Mouse (Mus musculus) left cerebral cortex, postnatal 36 days (tissue): ENCODE data around the gene Man1a. TPM values are rescaled to one million over a fixed set of nuclear protein-coding genes. Genes with fewer than 3 reads are reported as not detected.

Experiments
- DNase-seq, 2 experiments: peaks; one replicate each; pipeline ENCODE4 v3.0.0; 2021 to 2022; ENCODE audit warnings: low spot score in 2 of 2, mixed read lengths in 1 of 2
- intact Hi-C: fragments of 180-260 bp; cut with DNase I; formaldehyde crosslinking; loops from one replicate; pipeline ENCODE4 v1.15.1; 2025
- total RNA-seq, 2 experiments: library from RNA; stranded (reverse); gene quantifications; 2 replicates each; pipeline ENCODE4 v1.2.3; 2021

The Man1a gene
- total RNA-seq, 2 experiments from 2014 or later, result 28.5 TPM

DNA sequence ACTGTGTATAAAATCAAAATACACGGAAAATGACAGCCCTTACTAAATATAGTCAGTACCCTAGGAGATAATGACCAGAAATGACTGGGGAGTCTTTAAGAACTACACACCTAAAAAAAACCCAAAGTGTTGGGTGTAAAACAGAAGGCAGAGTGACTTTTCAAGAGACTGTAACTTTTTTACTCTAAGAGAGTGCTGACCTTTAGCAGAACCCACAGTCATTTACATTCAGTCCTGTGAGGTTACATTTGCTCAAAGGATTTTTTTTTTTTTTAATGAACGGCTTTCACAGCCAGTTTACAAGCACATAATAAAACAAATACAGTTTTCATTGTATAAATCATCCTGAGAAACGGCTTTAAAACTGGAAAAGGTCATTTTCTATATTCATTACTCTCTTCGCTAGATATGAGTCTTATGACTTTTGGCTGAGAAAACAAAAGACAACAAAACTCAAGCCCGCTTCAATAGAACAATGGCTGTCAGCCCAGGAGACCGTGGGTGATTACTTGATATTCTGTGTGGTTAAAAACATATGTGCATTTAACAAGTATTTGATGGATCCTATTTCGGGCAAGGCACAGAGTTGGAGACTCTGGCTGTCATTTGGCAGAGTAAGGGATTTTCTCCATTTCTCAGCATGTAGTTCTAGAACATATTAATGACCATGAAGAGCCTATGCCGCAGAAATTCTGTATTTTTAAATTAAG, 12.7 kb downstream of the Man1a start:
- intact Hi-C loops, result no loop called here
- DNase-seq, result no peak

DNA sequence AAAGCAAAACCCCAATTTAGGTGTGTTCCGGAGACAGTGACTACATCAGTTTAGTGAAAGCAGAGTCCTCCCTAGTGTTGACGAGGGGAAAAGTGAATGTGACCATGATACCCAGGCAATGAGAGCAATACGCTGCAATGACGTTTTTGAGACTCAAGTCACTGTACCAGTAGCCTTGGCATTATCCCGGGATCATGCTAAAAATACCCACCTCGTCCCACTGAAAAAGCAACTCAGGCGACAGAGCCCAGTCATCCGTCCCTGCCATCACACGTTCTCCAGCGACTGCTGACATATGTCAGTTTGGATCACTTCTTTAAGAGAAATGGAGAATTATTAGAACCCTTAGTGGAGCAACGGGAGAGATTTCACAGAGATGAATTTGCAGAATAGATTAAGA, 13.6 kb downstream of the Man1a start:
- intact Hi-C loops, result no loop called here
- no peak for DNase-seq

DNA sequence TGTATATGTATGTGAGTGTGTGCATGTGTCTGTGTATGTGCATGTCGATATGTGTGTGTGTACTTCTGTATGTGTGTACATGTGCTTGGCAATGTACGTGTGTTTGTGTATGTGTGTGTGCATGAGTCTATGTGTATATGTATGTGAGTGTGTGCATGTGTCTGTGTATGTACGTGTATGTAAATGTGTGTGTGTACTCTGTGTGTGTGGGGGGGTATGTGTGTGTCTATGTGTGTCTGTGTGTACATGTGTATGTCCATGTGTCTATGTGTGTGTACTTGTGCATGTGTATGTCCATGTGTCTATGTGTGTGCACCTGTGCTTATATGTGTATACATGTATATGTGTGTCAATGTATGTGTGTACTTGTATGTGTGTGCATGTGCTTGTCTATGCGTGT, 15.2 kb downstream of the Man1a start:
- intact Hi-C loops, result no loop called here
- no peak for DNase-seq

DNA sequence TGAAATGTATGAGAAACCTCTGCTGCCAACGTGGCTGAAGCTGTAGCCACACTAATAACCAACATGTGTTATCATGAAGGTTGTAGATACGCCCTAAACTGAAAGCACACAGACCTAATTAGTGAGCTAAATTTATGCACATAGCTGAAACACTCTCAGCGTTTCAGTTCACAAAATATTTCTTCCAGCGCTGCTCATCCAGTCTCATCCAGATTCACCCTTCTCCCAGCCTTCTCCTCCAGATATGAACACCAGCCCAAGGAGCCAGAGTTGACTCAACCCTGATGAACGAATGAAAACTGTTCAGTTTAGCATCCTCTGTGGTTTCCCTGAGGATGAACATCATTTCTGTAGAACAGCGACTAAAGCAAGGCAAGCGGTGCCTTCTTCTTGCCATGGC, 15.8 kb downstream of the Man1a start:
- intact Hi-C loops, result no loop called here

DNA sequence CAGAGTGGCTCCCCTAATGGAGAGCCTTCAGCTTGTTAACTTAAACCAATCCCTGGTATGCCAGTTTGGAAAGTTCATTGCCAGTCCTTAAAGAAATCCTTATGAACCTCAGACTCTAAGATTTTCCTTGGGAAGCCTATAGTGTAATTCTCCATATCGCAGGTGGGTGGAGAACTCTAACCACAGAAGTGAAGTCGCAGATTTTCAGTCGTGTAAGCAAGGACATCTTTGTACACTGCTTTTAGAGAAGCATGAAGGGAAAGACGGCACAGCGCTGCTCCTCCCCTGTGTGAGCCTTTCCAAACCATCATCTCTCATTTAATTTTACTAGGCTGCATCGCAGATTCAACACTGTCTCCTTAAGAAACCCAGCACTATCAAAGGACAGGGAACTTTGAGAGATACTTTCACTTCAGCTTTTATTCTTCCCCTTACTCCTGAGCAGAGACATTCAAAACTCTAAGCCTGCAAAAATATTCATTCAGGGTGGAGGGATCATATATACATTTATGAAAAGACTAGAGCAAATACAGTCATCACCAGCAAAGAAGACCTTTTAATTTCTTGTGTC, 16.6 kb downstream of the Man1a start:
- intact Hi-C loops, result no loop called here
- no peak for DNase-seq

More for the DNA sequence above, 15.8 kb downstream of the Man1a start:
- DNase-seq, result no peak

DNA sequence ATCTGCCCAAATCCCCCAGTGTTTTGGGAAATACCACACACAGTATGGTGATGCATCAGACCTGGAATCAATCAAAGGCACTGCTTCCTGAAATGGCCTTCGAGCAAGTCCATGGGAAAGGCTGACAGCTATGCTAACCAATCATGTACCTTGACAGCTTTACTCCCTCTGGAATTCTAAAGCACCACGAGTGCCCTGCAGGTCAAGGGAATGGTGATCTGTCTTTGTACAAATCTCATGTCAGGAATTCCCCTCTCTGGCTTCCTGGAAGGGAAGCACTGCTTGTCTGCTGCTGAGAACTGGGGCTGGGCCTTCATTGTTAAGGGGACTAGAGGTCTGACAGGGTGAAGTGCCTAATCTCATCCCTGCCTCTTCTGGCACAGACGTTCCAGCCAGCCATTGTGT, 17.3 kb downstream of the Man1a start:
- intact Hi-C loops, result no loop called here
- no peak for DNase-seq

DNA sequence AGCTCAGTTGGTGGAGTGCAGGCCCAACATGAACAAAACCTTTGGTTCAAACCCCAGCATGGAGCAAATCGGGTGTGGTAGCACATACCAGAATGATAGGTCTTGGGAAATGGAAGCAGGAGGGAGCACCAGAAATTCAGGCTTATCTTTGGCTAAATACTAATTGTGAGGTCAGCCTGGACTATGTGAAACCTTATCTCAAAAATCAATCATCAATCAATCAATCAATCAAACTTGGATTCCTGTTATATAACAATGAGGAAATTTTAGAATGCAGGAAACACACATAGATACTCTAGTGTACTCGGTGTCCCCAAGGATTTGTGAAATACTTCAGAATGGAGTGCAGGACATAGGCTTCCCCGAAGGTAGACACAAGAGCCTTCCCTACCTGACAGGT, 17.8 kb downstream of the Man1a start:
- no peak for DNase-seq
- intact Hi-C loops, result no loop called here

DNA sequence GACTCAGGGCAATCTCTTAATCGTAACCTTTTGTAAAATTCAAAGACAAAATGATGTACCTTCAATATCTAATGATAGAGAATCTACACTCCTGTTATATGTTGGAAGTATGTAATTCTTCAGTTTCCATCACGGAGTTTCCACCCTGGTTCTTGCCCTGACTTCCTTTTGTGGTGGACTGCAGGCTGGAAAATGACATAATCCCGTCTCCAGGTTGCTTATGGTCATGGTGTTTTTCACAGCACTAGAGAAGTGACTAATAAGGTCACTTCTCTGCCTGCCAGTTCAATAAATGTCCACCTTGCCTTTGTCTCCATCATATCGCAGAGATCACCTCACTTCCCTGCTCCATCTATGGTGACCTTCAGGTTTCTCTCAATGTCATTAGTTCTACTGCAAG, 22.2 kb downstream of the Man1a start:
- no peak for DNase-seq
- intact Hi-C loops, result no loop called here

DNA sequence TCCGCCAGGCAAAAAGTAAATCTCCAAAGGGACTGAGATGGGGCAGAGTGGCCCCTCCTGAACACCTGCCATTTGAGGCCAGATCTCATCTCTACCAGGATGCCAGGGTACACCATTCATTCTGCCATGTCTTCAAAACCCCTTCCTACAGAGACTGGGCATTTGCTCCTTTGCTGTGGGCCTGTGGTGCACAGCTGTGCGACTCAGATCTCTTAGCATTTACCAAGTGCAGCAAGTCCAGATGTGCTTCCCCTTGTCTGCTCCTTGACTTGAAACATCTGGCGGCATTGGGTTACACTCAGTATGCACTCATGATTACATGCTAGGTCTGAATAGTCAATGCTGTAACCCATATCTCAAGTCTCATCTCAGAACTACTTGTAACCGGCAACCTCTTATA, 28.5 kb downstream of the Man1a start:
- intact Hi-C loops, result no loop called here
- DNase-seq, result no peak

DNA sequence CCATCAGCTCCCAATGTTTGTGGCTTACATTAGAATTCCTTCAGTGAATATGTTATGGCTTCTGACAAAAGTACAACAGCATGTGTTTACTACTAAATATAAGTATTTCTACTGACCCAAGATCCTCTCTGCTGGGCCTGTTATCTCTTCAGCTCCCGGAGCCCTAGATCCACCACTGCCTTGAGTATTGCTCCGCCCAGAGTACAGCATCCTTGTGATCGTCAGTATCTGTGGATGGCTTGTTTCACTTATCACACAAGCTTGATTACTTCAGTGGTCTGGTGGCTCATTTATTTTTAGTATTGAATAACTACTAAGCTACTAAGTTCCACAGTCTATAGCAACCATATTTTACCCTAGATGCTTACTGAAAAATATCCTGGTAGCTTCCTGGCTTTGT, 33.1 kb downstream of the Man1a start:
- DNase-seq, result no peak
- intact Hi-C loops, result no loop called here

DNA sequence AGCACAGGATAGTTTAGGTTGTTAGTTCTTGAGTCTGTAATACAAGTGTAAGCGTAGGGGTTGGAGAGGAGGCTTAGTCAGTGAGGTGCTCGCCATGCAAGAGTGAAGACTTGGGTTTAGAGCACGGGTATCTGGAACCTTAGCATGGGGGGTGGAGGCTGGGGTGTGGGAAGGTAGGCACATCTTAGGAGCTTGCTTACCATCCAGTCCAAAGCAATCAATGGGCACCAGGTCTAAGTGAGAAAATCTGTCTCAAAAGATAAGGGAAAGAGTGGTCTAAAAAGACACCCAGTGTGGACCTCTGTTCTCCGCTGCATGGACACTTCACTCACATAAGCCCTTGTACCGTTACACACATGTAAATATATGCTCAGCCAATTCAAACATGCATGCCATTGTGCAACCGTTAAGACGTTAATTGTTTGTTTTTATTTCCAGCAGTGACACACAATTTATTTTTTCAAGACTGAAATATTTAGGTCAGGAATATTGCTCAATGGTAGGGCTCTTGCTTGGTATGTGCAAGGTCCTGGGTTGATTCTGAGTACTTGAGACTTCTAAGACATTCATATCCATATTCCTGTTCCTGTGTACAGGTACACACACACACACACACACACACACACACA, 34.1 kb downstream of the Man1a start:
- no peak for DNase-seq
- intact Hi-C loops, result no loop called here

DNA sequence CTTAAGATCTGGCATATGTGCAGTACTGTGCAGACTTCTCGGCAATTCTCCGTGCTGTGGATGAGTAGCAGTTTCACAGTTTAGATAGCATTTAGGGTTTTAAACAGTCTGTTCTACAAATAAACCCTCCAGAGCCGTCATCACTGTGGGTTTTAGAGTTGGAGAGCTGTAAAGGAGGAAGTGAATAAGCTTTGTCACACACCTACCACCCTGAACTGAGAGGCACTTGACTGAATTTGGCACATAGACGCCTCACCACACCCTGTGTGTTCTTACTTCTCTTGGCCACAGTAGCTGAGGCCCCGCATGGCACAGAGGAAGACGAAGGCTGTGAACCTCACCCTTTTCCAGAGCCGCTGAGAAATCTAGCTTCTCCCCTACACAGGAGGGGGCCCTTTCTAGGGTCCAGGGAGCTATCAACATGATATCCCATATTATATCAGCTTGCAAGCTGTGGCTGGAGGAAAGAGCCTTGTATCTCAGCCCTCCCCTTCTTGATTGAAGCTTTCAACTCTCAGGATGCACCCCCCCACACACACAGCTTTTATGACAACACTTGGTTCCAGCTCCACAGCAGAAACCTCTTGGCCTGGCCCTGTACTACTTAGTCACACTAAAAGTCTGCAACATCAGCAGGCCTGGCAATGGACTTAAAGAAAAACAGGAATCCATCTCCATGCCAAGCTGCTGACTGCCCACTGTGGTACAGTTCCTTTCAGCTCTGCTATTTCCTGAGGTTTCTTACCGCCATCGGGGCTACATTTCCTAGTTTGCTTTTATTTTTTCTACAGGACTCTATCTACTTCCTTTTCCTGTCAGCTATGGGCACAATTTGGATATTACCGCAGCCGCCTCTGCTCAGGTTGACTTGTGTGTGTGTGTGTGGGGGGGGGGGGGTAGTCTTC, 35.9 kb downstream of the Man1a start:
- peak; percentile 48 to 60 for DNase-seq
- intact Hi-C loops, result no loop called here

DNA sequence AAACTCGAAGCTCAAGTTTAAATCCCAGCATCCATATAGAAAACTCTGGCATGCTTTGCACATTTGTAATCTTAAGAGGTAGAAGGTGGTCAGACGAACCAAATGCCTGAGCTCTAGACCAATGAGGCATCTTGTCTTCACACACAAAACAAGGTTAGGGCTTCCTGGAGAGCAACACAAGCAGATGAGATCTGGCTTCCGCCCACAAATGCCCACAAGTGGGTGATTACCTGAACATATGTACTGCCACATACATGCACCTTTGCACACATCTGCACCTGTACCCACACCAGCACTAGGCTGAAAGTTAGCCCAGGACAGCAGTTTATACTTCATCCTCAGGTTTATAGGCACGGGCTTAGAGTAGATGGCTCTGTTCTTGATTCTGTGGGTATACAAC, 36.7 kb downstream of the Man1a start:
- DNase-seq, result no peak
- intact Hi-C loops, result no loop called here

DNA sequence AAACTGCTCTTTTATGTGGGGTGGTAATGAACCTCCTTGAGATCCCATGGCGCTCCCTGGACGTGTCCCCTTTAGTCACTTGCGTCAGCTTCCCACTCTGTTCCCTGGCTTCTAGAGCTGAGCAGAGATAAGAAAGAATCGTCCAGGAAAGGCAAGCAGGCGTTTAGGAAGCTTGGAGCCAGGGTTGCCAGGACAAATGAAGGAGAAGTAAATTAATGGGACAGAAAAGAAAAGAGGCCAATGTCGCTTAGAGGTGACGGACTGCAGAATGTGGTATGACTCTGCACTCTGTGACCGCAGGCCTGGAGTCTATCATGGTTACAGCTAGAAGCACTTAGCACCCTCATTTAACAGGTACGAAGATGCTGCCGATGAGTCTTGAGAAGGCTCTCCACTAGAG, 37.7 kb downstream of the Man1a start:
- no peak for DNase-seq
- intact Hi-C loops, result no loop called here

DNA sequence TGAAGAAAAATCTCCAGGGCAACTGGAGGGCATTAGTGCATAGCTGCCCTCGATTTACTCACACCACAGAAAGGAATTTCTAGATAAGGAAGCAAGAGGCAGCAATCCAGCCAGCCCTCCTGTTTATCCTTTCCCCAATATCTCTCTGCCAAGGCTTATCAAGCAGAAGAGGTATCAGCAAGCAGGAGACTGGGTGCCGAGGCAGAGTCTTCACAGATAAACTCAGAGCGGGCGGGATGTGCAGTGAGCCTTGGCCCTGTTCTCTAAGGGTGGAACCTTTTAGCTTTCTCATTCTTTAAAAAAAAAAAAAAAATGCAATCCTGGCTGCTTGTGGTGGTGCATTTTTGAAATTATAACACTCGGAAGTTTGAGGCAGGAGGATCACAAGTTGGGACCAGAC, 38.2 kb downstream of the Man1a start:
- no peak for DNase-seq
- intact Hi-C loops, result no loop called here

DNA sequence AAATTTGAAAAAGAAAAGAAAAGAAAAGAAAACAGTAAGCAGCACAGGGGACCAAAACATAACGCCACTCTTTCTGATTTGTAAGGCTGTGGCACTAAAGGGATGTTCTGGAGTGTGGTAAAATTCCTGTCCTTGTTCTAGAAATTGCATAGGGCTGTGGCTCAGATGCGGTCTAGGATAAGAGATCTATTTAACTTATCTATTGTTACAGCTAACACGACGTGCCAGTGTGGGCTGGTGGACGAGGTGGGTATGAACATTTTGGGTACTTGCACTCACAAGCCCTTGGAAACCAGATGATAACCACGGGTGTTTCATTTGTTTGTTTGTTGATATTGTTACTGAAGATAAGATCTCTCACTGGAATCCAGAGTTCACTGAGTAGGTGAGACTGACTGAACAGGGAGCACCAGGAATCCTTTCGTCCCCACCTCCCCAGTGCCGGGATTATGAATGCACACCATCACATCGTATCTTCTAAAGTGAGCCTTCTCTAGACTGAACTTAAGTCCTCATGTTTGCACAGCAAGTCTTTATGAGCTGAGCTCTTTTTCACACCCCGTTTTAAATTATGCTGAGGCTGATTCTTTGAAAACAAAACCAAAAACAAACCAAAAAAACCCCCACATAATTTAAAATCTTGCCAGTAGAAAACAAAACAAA, 38.9 kb downstream of the Man1a start:
- intact Hi-C loops, result no loop called here

DNA sequence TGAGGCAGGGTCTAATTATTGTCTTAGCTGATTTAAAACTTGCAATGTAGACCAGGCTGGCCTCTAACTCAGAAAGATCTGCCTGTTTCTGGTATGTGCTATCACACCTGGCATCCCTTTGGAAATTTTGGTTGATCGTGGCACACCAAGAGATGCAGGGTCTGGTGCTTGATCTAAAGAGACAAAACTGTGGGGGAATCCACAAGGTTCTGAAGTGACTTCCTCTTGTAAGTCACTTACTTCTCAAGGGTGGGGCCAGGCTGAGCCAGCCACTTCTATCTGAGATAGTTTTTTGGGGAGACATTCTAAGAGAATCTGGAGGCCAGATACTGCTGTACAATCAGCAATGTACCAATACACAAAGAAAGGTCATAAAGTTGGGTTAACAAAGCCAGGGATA, 40.8 kb downstream of the Man1a start:
- intact Hi-C loops, result no loop called here
- no peak for DNase-seq

More for the DNA sequence above, 38.9 kb downstream of the Man1a start:
- DNase-seq, result no peak

DNA sequence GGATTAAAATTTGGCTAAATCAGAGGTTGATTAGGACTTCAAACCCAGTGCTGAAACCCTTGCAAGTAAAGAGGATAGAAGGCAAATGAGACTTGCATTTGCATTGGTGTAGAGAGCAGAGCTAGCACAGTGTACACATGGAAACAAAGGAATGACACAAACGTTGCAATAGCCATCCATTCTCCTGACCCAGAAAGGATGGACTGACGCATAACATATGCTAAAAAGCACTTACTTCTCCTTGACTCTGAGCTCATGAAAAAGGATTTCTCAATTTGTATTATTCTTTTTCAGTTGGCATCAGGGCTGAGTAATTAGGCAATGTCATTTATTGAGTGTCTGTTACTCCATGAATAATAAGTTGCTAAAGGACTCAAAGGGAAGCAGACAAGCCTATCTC, 41.6 kb downstream of the Man1a start:
- intact Hi-C loops, result no loop called here
- DNase-seq, result no peak

DNA sequence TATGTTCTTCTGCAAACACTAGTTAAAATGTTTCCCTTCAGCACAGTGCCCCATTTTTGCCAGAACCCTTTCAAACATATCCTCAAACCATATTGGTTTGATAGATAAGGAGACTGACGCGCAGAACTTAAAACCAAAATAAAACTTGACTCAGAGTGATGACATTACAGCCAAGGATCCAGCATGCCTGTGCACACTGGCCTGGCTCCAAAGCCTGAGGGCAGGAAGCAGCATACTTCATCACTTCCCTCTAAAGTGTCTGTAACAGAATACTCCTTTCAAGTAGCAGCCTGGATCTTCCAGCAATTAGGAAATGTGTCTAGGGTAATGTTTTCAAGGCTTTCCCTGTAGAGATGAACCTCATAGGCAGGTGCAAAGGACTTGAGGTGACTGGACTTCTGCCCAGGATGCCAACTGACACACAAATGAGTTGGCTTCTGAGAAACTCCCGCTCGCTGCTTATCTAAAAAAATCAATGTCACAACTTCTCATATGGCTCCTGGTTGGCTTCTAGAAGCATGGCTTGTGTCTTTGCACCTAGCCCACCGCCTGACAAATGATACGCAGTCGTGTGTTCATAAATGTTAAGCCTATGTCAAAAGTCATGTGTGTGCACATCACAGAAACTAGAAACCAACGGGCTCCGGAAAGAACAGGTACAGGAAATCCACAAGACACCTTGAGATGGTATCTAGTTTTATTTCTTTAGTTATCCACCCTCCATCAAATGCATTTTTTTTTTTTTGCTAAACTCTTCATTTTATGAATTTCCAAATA, 43.9 kb downstream of the Man1a start:
- intact Hi-C loops, result no loop called here
- DNase-seq, result no peak
